Mouse (Mus musculus) ES-E14 (cell line): Measurements from ENCODE around the gene Per3. TPM values are rescaled to one million over a fixed set of nuclear protein-coding genes. Genes with fewer than 3 reads are reported as not detected.
A peak's percentile ranks its signal among the peaks of the same experiment; 100 is the strongest.

Experiments used
- DNase-seq: peaks from one replicate; pipeline ENCODE4 v3.0.0-alpha.2; 2013; ENCODE audit warnings: low read depth, low spot score
- H3K27ac ChIP-seq: 2 replicates; pipeline ENCODE4 v1.5.1; 2012; ENCODE audit warnings: low read depth, mild to moderate bottlenecking, low read length, moderate library complexity, mixed read lengths; ENCODE audit not compliant: poor library complexity, insufficient read depth, severe bottlenecking
- H3K36me3 ChIP-seq: 2 replicates; pipeline ENCODE4 v1.6.1; 2012; ENCODE audit warnings: mild to moderate bottlenecking, low read length, moderate library complexity, mixed read lengths; ENCODE audit not compliant: control insufficient read depth, poor library complexity, insufficient read depth, severe bottlenecking
- H3K4me1 ChIP-seq, 2 experiments: fragments of 150-350 bp in 1 of 2; sonication (generic) in 1 of 2; 2 replicates each; pipeline ENCODE4 v1.6.1; 2012; ENCODE audit warnings: low read length in 2 of 2, mild to moderate bottlenecking in 1 of 2, mixed read lengths in 1 of 2; ENCODE audit not compliant: control insufficient read depth in 2 of 2, insufficient read depth in 2 of 2, poor library complexity in 1 of 2
- H3K4me3 ChIP-seq, 2 experiments: fragments of 150-350 bp in 1 of 2; sonication (generic) in 1 of 2; 2 replicates each; pipeline ENCODE4 v1.5.1; 2012; ENCODE audit warnings: low read length in 2 of 2, low read depth in 1 of 2, mild to moderate bottlenecking in 1 of 2, mixed read lengths in 1 of 2; ENCODE audit not compliant: insufficient read depth in 1 of 2, poor library complexity in 1 of 2, severe bottlenecking in 1 of 2
- H3K9ac ChIP-seq: 2 replicates; pipeline ENCODE4 v1.6.1; 2012; ENCODE audit warnings: low read depth, mild to moderate bottlenecking, low read length, mixed read lengths; ENCODE audit not compliant: poor library complexity, insufficient read depth, severe bottlenecking
- H3K9me3 ChIP-seq: fragments of 150-350 bp; sonication (generic); 2 replicates; pipeline ENCODE4 v1.6.1; 2012; ENCODE audit warnings: low read depth, mild to moderate bottlenecking, low read length; ENCODE audit not compliant: control insufficient read depth, insufficient read depth
- CHD2 ChIP-seq: IDR thresholded peaks from 2 replicates; pipeline ENCODE4 v1.6.1; 2014; ENCODE audit warnings: mild to moderate bottlenecking, low read depth, low read length, inconsistent platforms
- HCFC1 ChIP-seq: IDR thresholded peaks from 2 replicates; pipeline ENCODE4 v1.6.1; 2012; ENCODE audit warnings: low read length, inconsistent platforms, borderline replicate concordance; ENCODE audit not compliant: insufficient read depth
- MAFK ChIP-seq: IDR thresholded peaks from 2 replicates; pipeline ENCODE4 v1.6.1; 2014; ENCODE audit warnings: mild to moderate bottlenecking, low read depth, low read length, inconsistent platforms; ENCODE audit not compliant: insufficient read depth
- ZC3H11A ChIP-seq: IDR thresholded peaks from 2 replicates; pipeline ENCODE4 v1.6.1; 2012; ENCODE audit warnings: low read depth, mild to moderate bottlenecking, inconsistent platforms, low read length, borderline replicate concordance
- ZNF384 ChIP-seq: IDR thresholded peaks from 2 replicates; pipeline ENCODE4 v1.6.1; 2012; ENCODE audit warnings: low read depth, low read length, inconsistent platforms
- in situ Hi-C, 2 experiments: fragments of 600-800 bp; cut with MboI; formaldehyde crosslinking; loops; one replicate each; pipeline ENCODE4 v1.15.1; 2025; ENCODE audit warnings: low sequenced_read_pairs in 2 of 2, inconsistent platforms in 1 of 2; ENCODE audit not compliant: unreplicated experiment in 2 of 2
- total RNA-seq: library from RNA; depleted of rRNA; stranded (reverse); fragments of 300-350 nt; gene quantifications from 2 replicates; pipeline ENCODE4 v1.2.3, GENCODE M21; 2012

The Per3 gene
- total RNA-seq, 1 experiment = 2.4 TPM

- Histone ChIP-seq H3K4me3 (no peak overlapping the region), H3K9ac (no peak overlapping the region), H3K36me3 (peaks cover 5% of the 10 kb centered on the region; the same call in 1 of the 2 replicates), H3K4me1 (no peaks in the 10 kb centered on the region), H3K9me3 (no peaks in the 10 kb centered on the region), H3K27ac (no peak overlapping the region)
- no peak for DNase-seq
- in situ Hi-C loops = loop anchor here in 1 of 2 experiments (5.0 kb wide), 1 partner anchor 71 kb away; no protein-coding TSS in a partner anchor
- TF ChIP-seq CHD2 (no peak), ZC3H11A (no peak), MAFK (no peak), HCFC1 (no peak), ZNF384 (no peak)
Observed at GRCm38 (mm10) chr4:151070962-151071361, 26.5 kb upstream of the Per3 start.

DNA sequence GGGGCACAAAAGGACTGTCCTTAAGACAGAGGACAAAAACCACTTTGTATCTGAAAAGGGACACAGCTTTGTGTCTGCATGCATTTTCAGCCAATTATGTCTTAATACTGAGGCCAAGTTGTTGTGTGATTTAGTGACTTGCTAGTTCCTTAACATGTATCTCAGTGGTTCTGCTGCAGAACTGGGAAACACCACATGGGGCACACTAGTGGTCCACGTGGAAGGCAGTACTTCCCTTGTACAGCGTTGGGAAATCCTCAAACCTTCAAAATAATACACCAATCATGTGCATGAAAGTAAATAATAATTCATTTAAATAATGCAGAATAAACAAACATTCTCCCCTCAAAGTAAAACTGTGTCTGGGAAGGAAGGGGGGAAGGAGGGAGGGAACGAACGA is 24.3 kb upstream of the Per3 start:
- no peaks in the 10 kb centered on the region for H3K4me1 ChIP-seq
- H3K4me3 ChIP-seq = no peak overlapping the region
- H3K27ac ChIP-seq = no peak overlapping the region
- H3K9ac ChIP-seq = no peak overlapping the region
- H3K36me3 ChIP-seq = peaks cover 3% of the 10 kb centered on the region; the same call in 1 of the 2 replicates
- DNase-seq = no peak
- no peaks in the 10 kb centered on the region for H3K9me3 ChIP-seq
- in situ Hi-C loops = no loop called here
- TF ChIP-seq HCFC1 (no peak), ZNF384 (no peak), ZC3H11A (no peak), CHD2 (no peak)

GRCm38 (mm10) chr4:151059566-151059965 is 15.1 kb upstream of the Per3 start:
- H3K27ac ChIP-seq = no peak overlapping the region
- DNase-seq = no peak
- H3K9ac ChIP-seq = no peak overlapping the region
- TF ChIP-seq MAFK = no peak
- no peak for TF ChIP-seq ZC3H11A
- TF ChIP-seq CHD2 = no peak
- no peak for TF ChIP-seq ZNF384
- TF ChIP-seq HCFC1 = no peak
- H3K36me3 ChIP-seq = peaks cover 4% of the 10 kb centered on the region; the same call in 1 of the 2 replicates
- no peaks in the 10 kb centered on the region for H3K9me3 ChIP-seq
- in situ Hi-C loops = no loop called here
- no peak overlapping the region for H3K4me3 ChIP-seq
- H3K4me1 ChIP-seq = no peaks in the 10 kb centered on the region

DNA sequence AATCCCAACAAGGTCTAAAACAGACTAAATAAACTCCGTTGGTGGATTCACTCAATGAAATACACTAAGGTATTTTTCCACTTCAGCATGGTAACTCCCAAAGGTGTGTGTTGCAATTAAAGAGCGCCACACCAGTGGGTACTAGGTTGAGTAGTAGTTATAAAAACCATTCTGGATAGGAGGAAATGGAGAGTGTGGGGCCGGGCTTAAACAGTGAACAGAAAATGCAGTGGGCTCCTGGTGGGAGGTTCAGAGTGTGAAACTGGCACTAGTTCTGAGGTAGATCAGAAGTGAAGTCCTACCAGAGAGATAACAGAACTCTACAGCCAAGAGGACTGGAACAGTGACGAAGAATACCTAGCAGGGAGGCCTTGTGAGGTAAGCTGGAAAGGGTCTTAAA is 14.2 kb upstream of the Per3 start:
- peak overlapping the region in 1 of 2 experiments; percentile 84; a peak in 2 of 4 replicates for H3K4me3 ChIP-seq

More for the DNA sequence above, 14.2 kb upstream of the Per3 start:
- Histone ChIP-seq H3K36me3 (peaks cover 4% of the 10 kb centered on the region; the same call in 1 of the 2 replicates), H3K27ac (no peak overlapping the region; the same call in 1 of the 2 replicates), H3K9me3 (no peaks in the 10 kb centered on the region), H3K4me1 (no peaks in the 10 kb centered on the region), H3K9ac (peak overlapping the region; percentile 46; the same call in 1 of the 2 replicates)
- in situ Hi-C loops = no loop called here
- no peak for DNase-seq
- TF ChIP-seq CHD2 (no peak), MAFK (no peak), ZC3H11A (no peak), HCFC1 (no peak), ZNF384 (no peak)
